Mouse (Mus musculus): Measurements from ENCODE around the gene Prdx5. TPM values are rescaled to one million over a fixed set of nuclear protein-coding genes. Genes with fewer than 3 reads are reported as not detected.

The Prdx5 gene
- total and polyA plus RNA-seq, 3 experiments, result 130 to 246 TPM; not detected in 1

- H3K4me1 ChIP-seq (ENCODE audit: control insufficient read depth in 1 of 2, insufficient read depth in 2 of 2, low read length in 2 of 2), result peaks cover 0 to 8% of the 10 kb centered on the region in 2 experiments; a peak in 2 of 4 replicates
- peaks cover 30% of the 10 kb centered on the region for H3K79me2 ChIP-seq (ENCODE audit: control insufficient read depth, insufficient read depth, low read length, poor library complexity)
- peak overlapping the region; percentile 99 for H3K27ac ChIP-seq (ENCODE audit: control insufficient read depth, low read depth, low read length)
- TF ChIP-seq MEF2A (IDR thresholded peaks at IDR 0.05; ENCODE audit: extremely low read depth, insufficient replicate concordance, low read depth, low read length, poor library complexity, severe bottlenecking), result no peak
- peaks cover 3 to 10% of the 10 kb centered on the region in 2 experiments for H3K36me3 ChIP-seq (ENCODE audit: control insufficient read depth in 1 of 2, insufficient read depth in 2 of 2, low read length in 2 of 2)
- peak overlapping the region; percentile 92 for H3K9ac ChIP-seq (ENCODE audit: control insufficient read depth, low read depth, low read length, poor library complexity, severe bottlenecking)
- no peaks in the 10 kb centered on the region for H3K9me3 ChIP-seq (replicated peaks; ENCODE audit: insufficient read depth, low read length)
- H3K4me3 ChIP-seq (ENCODE audit: control insufficient read depth in 1 of 2, insufficient read depth in 1 of 2, low read depth in 2 of 2, low read length in 2 of 2), result peak overlapping the region; percentile 65 to 88
- DNase-seq (ENCODE audit: low read depth, low spot score), result no peak
- no peaks in the 10 kb centered on the region for H3K27me3 ChIP-seq (ENCODE audit: control insufficient read depth in 1 of 2, insufficient read depth in 2 of 2, low read length in 2 of 2)
These were observed 885 bp downstream of the Prdx5 start for GRCm38 (mm10) chr19:6909021-6909420.

- H3K27ac ChIP-seq (ENCODE audit: control insufficient read depth, low read depth, low read length), result no peak overlapping the region
- peak overlapping the region; percentile 92 for H3K9ac ChIP-seq (ENCODE audit: control insufficient read depth, low read depth, low read length, poor library complexity, severe bottlenecking)
- H3K9me3 ChIP-seq (replicated peaks; ENCODE audit: insufficient read depth, low read length), result no peaks in the 10 kb centered on the region
- peak overlapping the region; percentile 65 to 88 for H3K4me3 ChIP-seq (ENCODE audit: control insufficient read depth in 1 of 2, insufficient read depth in 1 of 2, low read depth in 2 of 2, low read length in 2 of 2)
- TF ChIP-seq ELF1 (IDR thresholded peaks at IDR 0.05; ENCODE audit: low read depth, low read length), result no peak
- no peak for TF ChIP-seq RAD21 (IDR thresholded peaks at IDR 0.05; ENCODE audit: low read depth, low read length)
- no peak for TF ChIP-seq CHD1 (IDR thresholded peaks at IDR 0.05; ENCODE audit: low read depth, low read length)
- TF ChIP-seq ZC3H11A (IDR thresholded peaks at IDR 0.05; ENCODE audit: low read depth, low read length), result no peak
- no peak for TF ChIP-seq MEF2A (IDR thresholded peaks at IDR 0.05; ENCODE audit: extremely low read depth, insufficient replicate concordance, low read depth, low read length, poor library complexity, severe bottlenecking)
- no peak for TF ChIP-seq POLR2AphosphoS5 (IDR thresholded peaks at IDR 0.05; ENCODE audit: borderline replicate concordance, low read depth, low read length)
- TF ChIP-seq POLR2A (IDR thresholded peaks at IDR 0.05; ENCODE audit: control insufficient read depth in 1 of 2, insufficient read depth in 1 of 2, low read depth in 1 of 2, low read length in 2 of 2, poor library complexity in 1 of 2), result no peak
- TF ChIP-seq ETS1 (IDR thresholded peaks at IDR 0.05; ENCODE audit: low read depth, low read length), result no peak
- no peak for TF ChIP-seq TCF12 (IDR thresholded peaks at IDR 0.05; ENCODE audit: low read depth, low read length)
- TF ChIP-seq HCFC1 (IDR thresholded peaks at IDR 0.05; ENCODE audit: low read depth, low read length), result no peak
- TF ChIP-seq UBTF (IDR thresholded peaks at IDR 0.05; ENCODE audit: borderline replicate concordance, insufficient read depth, low read depth, low read length), result no peak
- no peak for TF ChIP-seq SMC3 (IDR thresholded peaks at IDR 0.05; ENCODE audit: low read depth, low read length)
- TF ChIP-seq NRF1 (IDR thresholded peaks at IDR 0.05; ENCODE audit: insufficient read depth, low read depth, low read length, poor library complexity, severe bottlenecking), result no peak
- TF ChIP-seq SIN3A (IDR thresholded peaks at IDR 0.05; ENCODE audit: low read length), result no peak
- no peak for TF ChIP-seq MXI1 (IDR thresholded peaks at IDR 0.05; ENCODE audit: low read depth, low read length)
- TF ChIP-seq MAX (IDR thresholded peaks at IDR 0.05; ENCODE audit: low read length), result no peak
- no peak for TF ChIP-seq POLR2AphosphoS2 (IDR thresholded peaks at IDR 0.05; ENCODE audit: low read length)
- no peak for TF ChIP-seq BHLHE40 (IDR thresholded peaks at IDR 0.05; ENCODE audit: borderline replicate concordance, low read depth, low read length)
- H3K79me2 ChIP-seq (ENCODE audit: control insufficient read depth, insufficient read depth, low read length, poor library complexity), result peaks cover 30% of the 10 kb centered on the region
- DNase-seq (ENCODE audit: low read depth, low spot score), result no peak
- no peaks in the 10 kb centered on the region for H3K27me3 ChIP-seq (ENCODE audit: control insufficient read depth in 1 of 2, insufficient read depth in 2 of 2, low read length in 2 of 2)
- peaks cover 2 to 10% of the 10 kb centered on the region in 2 experiments for H3K36me3 ChIP-seq (ENCODE audit: control insufficient read depth in 1 of 2, insufficient read depth in 2 of 2, low read length in 2 of 2)
- peaks cover 0 to 8% of the 10 kb centered on the region in 2 experiments; a peak in 2 of 4 replicates for H3K4me1 ChIP-seq (ENCODE audit: control insufficient read depth in 1 of 2, insufficient read depth in 2 of 2, low read length in 2 of 2)
These were observed 1.9 kb downstream of the Prdx5 start for GRCm38 (mm10) chr19:6907811-6908540.
